Mouse (Mus musculus) ES-CJ7 (cell line): ENCODE measurements around the gene Paip2b.
A peak's percentile ranks its signal among the peaks of the same experiment; 100 is the strongest.
"Not testable (repeated sequence)": the region's sequence is repeated elsewhere in the genome, so short reads cannot be mapped to it uniquely, and the experiment has no call there.

Experiments
- DNase-seq: peaks from one replicate; pipeline ENCODE4 v3.0.0; 2011; ENCODE audit warnings: low read depth, low spot score

Gene Paip2b

DNA sequence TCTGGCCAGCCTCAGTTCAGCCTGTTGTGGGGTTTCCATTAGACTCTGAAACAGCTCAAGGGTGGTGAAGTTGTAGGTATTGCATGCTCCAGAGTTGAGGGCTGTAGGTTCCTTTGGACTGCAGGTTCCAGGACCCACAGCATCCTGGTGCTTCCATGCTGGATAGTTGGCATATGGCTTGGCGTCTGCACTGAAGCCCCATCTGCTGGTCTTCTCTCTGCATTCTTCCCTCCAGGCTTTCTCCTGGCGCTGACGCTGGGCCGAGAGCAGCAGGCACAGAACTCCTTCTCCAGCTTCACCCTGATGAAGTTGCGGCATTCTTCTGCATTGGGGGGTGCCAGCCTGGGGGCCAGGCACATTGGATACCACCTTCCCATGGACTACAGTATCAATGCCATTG, 29.5 kb downstream of the Paip2b start:
- no peak for DNase-seq

DNA sequence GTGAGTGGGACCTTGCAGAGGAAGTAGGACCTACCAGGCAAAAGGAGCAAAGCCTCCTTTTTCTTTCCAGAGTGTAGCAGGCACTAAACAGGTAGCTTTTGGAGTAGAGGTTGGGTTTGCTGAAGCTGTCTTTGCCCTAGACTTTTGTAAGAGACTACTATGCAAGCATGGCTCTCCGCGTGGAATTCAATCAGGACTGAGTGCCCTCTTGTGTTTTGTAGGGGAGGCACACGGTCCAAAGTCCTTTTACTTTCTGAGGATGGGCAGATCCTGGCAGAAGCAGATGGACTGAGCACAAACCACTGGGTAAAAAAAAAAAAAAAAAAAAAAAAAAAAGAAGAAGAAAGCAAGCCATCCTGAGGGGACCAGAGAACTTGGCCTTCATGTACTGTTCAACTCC, 34.9 kb downstream of the Paip2b start:
- DNase-seq = no peak

DNA sequence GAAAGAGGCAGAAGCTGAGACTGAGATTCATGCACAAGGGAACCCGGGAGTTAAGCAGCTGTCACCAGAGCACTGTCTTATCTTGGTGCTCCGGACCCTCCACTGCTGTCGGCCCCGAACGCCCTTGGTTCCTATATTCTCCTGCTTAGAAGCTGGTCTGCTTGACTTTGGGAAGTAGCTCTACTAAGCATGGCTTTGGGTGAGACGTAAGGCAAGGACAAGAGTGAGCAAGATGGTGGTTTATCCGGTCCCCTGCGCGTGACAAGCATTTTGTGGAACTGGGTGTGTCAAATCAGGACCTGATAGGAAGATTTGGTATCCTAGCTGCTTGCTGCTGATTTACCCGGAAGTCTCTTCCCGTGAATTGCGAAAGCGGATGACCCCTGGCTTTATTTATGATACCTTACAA, 36.0 kb downstream of the Paip2b start:
- peak; percentile 48 for DNase-seq

DNA sequence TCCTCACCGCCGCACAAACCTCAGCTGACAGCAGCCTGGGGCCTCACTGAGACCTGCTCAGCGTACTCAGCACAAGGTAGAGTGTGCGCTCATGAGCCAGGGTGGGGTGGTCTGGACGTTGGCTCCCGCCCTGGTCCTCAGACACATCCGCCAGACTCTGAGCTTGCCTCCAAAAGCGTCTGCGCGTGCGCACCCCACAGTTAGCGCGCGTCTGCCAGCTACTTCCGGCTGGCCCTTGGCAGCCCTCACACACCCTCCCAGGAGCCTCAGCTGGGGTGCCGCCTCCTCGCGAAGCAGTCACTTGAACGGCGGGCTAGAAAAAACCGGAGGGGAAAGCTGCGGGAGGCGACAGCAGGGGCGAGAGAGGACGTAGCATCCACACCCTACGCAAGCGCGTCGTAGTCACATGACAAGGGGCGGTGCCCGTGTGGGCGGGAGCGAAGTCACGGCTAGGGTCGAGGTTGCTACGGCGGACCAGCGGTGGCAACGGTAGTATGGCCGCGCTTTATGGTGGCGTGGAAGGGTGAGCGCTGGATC, 36.7 kb downstream of the Paip2b start, which contains the start of gene Nagk:
Nagk (plus strand) TSS at position 223 of the 537 bp plus-strand sequence.
- DNase-seq = peak; percentile 98

DNA sequence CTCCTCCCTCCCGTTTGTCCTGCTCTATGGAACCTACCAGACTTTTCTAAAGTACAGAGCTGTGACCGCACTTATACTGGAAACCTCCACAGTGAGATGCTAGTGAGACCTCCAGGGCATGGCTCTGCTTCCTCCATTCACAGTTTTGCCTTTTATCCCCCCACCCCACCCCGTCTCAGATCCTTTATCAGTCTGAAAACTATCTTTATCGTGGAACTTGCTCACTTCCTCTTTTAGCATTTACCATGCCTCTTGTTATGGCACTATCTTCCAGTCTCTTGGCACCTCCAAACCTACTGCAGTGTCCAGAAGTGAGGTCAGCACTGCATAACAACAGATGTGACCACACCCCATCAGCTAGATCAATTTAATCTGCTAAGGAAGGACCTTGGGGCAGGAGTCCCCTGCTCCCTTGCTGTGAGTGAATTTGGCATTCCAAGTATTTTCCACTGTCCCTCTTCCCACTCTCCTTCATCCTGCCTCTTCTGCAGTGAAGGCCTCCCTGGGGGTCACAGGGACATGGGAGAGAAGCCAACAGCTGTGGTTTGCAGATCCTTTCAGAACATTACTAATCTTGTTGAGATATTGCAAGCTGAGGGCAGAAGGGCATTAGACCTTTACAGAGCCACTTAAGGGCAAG, 40.2 kb downstream of the Paip2b start:
- peak; percentile 28 for DNase-seq

DNA sequence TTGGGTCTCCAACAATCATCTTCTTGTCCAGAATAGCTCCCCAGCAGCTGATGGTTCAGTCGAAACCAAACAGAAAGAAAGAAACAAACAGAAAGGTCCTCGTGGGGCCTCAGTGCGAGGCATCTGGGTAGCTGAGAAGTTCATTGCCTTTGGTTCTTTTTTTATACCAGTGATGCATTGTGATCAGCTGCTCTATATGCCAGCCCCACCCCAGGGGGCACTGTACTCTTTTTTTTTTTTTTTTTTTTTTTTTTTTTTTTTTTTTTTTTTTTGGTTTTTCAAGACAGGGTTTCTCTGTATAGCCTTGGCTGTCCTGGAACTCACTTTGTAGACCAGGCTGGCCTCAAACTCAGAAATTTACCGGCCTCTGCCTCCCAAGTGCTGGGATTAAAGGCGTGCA, 41.0 kb downstream of the Paip2b start:
- not testable (repeated sequence) for DNase-seq

DNA sequence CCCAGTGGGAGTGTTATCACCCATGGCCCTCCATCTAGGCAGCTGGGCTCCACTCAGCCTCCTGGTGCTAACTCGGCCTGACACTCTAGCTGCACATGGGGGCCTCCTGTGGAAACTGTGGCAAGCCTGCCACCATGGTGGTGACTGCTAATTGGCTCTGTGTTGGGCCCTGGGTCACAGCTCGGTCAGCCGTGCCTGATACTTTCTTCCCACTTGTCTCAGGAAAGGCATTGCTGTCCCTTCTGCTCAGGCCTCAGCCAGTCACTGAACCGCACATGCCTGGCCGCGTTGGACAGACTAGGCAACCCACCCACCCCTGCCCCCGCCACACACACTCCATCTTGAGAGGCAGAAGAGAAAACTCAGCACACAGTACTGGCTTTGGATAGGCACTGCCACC, 43.0 kb downstream of the Paip2b start:
- no peak for DNase-seq

DNA sequence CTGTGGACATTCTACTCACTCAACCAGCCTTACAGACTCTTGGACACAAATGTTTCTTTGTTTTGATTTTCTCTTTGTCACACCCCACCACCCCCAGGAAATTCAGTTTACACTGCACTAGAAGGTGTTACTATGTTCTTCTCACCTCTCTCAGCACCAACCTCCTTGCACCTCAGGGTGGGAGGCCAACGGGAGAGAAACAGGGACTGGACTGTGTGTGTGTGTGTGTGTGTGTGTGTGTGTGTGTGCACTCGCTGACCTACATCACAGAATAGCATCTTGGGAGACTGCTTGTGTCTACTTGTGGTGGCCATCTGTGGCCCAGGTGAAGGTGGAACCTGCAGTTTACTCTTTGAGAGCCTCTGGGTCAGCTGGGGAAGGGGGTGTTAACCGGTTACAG, 45.1 kb downstream of the Paip2b start:
- DNase-seq = no peak

DNA sequence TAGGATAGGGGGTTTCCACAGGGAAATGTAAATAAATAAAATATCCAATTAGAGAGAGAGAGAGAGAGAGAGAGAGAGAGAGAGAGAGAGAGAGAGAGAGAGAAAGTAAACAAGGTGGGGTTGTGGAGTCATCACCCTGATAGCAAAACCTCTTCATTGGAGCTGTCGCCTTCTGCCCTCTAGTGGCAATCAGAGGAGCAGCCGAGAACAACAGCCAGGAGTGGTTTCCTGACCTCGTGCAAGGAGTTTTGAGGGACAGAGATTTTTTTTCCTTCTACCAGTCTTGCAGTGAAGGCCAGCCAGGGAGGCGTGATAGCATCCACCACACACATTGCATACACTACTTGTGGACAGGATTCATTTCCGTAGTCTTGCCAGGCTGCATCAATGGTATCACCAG, 52.5 kb downstream of the Paip2b start:
- DNase-seq = peak; percentile 75

DNA sequence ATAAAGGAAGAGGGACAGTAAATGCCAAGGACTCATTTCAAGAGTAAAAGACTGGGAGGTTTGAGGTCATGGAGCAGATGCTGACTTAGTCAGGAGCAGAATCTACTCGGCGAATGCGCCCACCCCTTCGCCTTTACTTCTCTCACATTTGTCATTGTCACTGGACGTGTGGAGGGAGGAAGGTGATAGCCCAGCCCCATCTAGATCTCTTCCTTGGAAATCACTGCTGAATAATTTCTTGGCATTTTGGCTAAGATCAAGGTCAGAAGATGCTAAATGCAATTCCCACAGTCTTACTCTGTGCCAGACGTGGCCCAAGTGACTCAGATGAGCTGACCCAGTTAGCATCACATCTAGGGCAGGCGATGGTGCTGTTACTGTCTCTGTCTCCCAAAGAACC, 53.2 kb downstream of the Paip2b start:
- DNase-seq = no peak

DNA sequence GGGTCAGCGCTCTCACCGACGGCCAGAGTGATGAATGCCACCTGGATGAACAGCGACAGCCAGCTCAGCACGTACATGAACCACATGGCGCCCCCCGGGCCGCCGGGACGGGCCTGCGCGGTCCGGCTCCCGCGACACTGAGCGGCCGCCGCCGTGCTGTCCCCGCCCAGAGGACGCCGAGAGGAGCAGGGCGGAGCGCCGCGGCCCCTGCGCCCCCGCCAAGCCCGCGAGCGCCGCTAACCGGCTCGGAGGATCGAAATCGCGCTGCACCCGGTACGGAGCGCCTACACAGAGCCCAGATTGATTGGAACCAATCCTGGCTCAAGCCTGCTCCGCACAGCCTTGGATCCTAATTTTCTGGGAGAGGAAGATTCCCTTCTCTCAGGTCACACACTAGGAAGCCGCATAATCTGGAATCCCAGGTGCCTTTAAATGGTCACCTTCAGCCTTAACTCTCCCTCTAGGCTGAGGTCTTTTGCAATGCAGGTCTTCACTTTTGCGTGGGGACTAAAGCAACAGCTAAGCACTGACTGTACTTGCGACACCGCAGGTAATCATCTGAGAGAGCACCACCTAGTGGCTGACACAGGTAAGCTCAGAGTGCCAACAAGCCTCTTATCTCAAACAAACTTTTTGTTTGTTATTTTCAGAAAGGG, 55.8 kb downstream of the Paip2b start, which contains the start of gene Tex261:
Tex261 (minus strand) TSS at position 176 of the 656 bp plus-strand sequence.
- peak; percentile 95 for DNase-seq

DNA sequence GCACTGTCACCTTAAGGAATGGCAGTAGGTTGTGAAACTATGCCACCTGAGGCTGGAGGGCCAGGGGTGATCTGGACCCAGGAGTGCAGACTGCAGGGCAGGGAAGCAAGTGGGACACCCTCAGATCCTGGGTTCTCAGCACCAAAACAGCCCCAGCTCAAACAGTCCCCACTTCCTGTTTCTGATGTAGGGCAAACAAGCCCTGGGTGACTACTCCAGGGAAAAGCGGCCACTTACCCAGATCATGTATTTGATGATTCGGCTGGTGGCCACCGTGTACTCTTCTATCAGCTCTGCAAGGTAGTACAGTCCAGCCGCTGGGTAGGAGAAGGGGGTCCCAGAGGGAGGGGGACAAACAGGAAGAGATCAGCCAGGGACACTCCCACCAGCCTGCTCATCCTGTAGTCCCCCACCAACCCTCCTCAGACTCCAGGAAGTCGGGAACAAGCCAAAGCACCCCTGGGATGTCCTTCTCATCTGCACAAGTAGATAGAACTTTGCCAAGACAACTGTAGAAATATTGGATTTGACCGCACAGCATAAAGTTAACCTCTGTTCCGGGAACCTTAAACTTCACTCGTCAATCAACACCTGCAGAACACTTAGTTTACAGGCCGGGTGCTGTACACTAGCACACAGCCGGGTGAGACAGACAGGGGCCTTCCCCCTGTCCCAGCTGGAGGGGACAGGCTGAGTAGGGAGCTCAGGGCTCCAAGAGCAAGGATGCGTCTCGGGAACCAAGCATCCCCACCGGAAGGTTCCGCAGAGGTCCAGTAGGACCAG, 56.6 kb downstream of the Paip2b start:
- DNase-seq = no peak

DNA sequence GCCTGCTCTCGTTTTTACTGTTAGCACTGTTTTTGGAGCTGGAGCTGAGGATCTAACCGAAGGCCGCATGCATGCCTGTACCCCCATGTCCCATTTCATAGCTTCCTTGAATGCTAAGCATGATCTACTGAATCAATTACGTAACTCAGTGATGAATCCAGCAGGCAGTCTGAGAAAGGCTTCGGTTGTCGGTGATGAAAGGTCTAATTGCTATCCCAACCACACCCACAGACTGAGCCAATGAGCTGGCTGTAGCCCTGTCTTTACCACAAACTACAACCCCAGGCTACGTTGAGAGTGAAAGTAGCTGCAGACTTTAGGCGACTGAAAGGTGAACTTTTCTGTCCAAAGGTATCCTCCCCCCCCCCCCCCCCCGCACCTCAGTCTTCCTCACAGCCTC, 57.4 kb downstream of the Paip2b start:
- DNase-seq = no peak

DNA sequence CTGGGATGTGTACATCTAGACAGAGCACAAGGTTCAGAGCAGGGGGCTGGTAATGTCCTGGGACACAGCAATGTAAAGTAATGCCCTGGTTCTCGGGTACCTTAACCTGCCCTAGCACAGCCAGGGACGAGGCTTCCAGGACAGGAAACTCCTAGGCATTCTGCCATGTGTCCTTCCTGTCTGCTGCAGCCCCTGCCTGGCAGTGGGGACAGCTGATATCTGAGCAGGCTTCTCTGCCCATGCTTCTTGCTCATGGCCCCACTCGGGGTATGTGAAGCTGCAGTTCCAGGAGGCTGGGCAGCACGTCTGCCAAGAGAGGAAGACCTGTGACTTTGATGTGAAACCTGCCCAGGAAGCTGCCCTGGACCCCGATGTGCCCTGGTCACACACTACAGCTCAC, 63.1 kb downstream of the Paip2b start:
- DNase-seq = no peak

DNA sequence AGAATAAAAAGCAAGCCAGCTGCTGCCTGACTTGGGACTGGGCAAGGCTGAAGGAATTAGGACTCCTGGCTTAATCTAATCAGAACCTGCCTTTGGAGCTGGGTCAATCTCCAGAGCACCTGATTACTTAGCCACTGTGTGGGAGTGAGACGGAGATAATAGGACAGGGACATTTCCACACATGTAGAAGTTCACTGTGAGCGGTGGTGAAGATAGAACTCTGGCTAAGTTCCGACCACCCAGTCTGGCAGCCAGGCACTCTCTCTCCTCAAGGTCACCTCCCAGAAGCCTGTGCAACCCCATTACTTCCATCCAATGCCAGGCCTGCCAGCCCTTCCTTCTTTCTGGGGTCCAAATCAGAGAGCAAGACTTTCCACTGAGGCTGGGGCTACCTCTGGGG, 64.6 kb downstream of the Paip2b start:
- no peak for DNase-seq

DNA sequence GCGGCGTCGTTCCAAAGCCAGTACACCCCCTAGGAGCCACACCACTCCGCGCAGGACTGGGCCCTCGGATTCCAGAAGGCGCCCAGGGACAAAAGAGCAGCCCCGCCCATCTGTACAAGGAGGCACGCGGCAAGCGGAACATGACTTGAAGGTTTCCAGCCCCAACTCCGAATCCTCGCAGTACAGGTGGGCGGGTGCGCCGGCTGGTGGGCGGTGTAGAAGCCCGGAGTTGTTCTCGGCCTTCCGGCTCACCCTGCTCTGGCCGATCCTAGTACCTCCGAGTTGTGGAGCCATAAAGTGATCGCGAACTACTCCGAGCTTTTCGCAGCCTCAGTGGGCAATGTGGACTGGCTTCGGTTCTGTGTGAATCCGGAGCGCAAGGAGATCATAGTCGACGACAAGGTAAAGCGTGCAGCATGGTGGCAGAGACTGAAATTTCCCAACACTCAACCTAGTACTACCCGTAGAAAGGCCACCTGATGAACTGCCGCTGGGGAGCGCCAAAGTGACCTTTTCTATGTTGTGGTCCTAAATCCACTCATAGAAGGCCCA, 68.6 kb downstream of the Paip2b start:
- DNase-seq = peak; percentile 74

DNA sequence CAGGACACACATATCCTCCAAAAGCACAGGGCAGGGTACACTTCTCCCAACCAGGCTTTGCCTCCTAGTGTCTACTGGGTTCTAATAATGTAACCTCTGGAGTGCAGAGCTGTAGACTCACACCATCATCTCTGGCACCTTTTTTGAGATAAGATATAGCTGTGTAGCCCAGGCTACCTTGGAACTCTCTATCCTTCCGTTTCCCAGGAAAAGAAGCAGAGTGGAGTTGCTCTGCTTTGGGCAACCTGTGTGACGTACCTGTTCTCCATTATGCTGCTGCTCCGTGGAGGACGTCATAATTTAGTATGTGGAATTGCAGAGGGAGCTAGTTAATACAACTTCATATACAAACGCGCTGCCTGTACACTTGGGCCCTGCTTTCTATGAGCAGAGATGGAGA, 69.2 kb downstream of the Paip2b start, which contains the start of gene Ankrd53:
Ankrd53 (plus strand) TSS at position 301 of the 400 bp plus-strand sequence.
- DNase-seq = no peak

DNA sequence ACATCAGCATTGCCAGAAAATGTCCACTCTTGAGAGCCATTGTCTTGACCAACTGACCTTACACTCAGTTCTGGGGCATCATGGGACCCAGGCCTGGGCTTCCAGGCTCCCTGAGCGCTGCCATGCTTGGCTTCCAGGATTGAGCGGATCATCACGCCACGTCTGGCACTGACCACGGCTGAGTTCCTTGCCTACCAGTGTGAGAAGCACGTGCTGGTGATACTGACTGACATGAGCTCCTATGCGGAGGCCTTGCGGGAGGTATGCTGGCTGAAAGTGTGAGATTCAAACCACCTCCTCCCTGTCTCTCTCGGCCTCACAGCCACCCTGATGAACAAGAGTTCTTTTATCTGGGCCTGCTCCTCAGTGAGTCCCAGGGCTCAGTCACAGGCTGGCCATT, 75.5 kb downstream of the Paip2b start:
- no peak for DNase-seq
